Mouse (Mus musculus) kidney, postnatal 36 days (tissue): Measurements from ENCODE around the gene Hmgb1.

ENCODE experiments used
- DNase-seq, 2 experiments: peaks; one replicate each; pipeline ENCODE4 v3.0.0; 2021 to 2022; ENCODE audit warnings: mixed read lengths in 2 of 2

Hmgb1 gene

GRCm38 (mm10) chr5:149184104-149184843 lies at the start of gene Hmgb1, which contains the start of gene Uspl1:
TSS of gene Hmgb1 (minus strand) at chr5:149184489.
TSS of gene Uspl1 (plus strand) at chr5:149184350.
- peak; percentile 98 to 99 for DNase-seq

DNA sequence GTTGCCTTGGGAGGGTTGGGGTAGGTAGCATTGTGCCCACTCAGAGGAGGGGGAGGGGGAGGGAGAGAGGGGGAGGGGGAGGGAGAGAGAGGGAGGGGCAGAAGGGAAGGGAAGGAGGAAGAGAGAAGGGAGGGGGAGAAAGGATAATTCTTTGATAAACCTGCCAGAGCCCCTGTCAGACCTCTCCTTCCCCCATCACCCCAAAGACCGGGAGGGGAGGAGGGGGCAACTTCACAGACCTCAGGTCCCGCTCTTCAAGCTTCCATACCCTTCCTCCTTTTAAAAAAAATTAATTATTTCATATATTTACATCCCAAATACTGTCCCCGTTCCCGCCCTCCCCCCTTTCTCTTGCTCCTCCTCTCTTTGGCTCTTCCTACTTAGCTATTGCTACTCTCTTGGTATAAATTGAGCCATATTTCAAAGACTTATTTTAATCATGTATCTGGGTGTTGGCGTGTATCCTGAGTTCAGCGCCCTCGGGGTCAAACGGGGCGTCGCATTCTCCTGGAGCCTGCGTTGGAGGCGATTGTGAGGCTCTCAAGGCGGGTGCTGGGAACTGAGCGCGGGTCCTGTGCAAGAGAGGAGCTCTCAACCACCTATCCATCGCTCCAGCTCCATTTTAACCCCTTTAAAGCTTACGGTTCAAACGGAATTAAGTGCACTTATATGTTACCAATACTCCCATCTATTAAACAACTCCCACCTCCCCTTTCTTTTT lies 45.5 kb upstream of the Hmgb1 start:
- no peak for DNase-seq

- DNase-seq: peak; percentile 99
Observed at GRCm38 (mm10) chr5:149228700-149229618, 44.7 kb upstream of the Hmgb1 start.

- DNase-seq: no peak
Observed at GRCm38 (mm10) chr5:149224666-149225065, 40.4 kb upstream of the Hmgb1 start.

- DNase-seq: no peak
Observed at GRCm38 (mm10) chr5:149221355-149221754, 37.1 kb upstream of the Hmgb1 start.

- no peak for DNase-seq
Observed at GRCm38 (mm10) chr5:149219493-149219892, 35.2 kb upstream of the Hmgb1 start.

DNA sequence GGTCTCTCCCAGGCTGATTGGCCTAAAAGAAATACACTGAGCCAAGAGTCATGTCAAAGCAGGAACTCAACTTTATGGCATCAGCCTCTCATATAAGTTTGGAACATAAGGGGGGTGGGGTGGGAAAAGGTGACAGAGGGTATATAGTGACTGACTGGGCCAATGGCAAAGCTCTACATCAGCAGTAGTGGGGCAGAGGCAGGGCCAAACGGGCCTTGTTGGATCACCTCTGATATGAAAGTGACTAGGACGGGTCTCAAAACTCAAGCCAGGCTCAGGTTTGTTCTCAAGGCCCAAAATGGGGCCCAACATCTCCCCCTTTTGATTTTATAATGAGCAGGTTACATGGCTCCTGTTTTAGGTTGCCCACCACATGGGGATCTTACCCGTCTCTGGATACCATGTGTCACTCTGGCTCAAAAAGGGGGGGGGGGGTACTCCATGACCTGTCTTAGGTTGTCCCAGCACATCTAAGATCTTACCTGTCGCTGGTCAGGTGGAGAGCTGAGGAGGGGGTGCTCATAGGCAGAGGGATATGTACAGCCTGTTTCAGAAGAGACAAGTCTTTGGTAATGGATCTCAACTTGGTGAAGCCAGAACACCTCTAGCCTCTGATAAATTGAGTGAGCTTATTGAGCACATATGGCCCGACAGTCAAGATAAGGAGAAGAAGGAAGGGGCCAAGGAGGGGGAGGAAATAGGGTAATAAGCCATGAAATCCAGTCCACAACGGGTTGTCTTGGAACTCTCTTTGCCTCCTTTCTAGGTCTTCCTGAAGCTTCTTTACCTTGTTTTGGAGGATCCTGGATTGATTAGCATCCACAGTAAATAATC lies 33.5 kb upstream of the Hmgb1 start:
- no peak for DNase-seq

- no peak for DNase-seq
Observed at GRCm38 (mm10) chr5:149215540-149215939, 31.3 kb upstream of the Hmgb1 start.

- peak in 1 of 2 experiments; percentile 41 for DNase-seq
Observed at GRCm38 (mm10) chr5:149212806-149213205, 28.5 kb upstream of the Hmgb1 start.

DNA sequence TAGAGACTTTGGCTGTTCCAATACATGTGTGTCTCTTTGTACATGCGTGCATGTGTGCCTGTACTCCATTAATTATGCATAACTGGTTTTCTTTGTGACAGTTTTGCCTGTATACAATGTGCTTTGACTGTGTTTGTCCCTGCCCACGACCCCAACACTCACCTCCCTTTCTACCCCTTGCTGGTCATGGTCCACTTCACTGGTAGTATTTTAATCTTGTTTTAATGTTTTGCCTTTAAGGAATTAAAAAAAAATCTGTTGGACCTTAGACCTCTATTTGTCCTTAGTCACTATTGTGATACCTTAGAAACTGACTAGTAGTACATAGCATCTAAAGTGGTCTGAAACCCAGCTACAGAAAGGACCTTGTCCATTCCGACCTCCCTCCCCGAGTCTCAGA lies 26.8 kb upstream of the Hmgb1 start:
- peak in 1 of 2 experiments; percentile 44 for DNase-seq

- DNase-seq: no peak
Observed at GRCm38 (mm10) chr5:149209328-149209727, 25.0 kb upstream of the Hmgb1 start.

DNA sequence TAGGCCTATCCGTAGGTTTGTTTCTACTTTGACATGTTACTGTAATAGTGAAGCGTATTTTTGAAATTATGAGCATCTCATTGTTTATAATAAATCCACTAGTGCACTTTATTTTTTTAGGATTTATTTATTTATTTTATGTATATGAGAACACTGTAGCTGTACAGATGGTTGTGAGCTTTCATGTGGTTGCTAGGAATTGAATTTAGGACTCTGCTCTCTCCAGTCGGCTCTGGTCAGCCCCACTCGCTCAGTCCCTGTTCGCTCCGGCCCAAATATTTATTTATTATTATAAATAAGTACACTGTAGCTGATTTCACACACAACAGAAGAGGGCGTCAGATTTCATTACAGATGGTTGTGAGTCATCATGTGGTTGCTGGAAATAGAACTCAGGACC lies 24.5 kb upstream of the Hmgb1 start:
- DNase-seq: no peak

DNA sequence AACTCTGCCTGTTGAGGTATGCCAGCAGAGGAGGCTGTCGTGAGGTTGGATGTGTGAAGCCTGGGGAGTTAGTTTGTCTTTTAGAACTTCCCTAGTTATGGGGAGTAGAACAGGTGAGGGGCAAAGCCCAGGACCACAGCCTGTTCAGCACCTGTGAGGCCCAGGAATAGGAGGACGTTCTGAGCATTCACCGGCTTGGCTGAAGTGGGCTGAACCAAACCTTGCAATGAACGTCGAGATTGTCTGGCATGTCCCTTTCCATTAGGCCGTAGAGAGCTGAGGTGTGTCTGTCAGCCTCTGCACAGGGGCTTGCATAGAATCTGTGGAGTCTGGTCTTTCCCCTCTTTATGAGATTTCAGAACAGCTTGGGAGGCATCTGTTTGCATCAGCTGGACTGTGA lies 23.4 kb upstream of the Hmgb1 start:
- DNase-seq: no peak

- no peak for DNase-seq
Observed at GRCm38 (mm10) chr5:149206286-149206685, 22.0 kb upstream of the Hmgb1 start.

DNA sequence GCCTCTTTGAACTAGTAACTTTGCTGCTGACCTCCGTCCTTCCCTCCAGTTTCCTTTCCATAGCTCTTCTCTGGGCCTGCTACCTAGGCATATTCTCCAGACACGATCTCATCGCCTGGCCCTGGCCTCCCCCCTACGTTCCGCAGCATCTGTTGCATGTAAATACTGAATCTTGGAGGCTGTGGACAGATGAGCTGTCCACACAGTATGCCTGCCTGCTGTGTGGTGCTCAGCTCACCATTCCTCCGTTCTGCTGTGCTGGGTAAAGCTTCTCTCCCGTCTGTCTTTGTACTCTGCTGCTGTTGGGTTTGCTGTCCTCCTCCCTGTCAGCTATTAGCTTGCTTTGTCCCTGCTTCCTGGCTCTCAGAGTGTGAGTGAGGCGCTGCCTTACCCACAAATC lies 21.0 kb upstream of the Hmgb1 start:
- no peak for DNase-seq

DNA sequence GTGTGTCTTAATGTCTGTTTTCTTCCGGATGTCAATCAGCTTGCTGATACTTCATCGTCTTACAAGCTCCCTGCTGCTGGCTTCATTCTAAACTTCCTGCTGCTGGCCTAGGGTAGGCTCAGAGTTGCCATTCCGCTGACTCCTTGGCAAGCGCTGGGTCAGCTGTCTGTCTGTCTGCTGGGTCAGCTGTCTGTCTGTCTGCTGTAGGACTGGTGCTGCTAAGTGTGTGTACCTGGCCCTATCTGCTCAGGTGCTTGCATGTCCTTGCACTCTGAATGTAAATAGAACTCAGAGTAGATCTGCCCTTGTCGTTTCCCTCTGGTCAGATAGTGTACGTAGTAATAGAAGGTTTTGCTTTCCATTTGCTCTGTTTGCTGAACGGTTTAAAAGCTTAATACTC lies 20.5 kb upstream of the Hmgb1 start:
- DNase-seq: no peak

DNA sequence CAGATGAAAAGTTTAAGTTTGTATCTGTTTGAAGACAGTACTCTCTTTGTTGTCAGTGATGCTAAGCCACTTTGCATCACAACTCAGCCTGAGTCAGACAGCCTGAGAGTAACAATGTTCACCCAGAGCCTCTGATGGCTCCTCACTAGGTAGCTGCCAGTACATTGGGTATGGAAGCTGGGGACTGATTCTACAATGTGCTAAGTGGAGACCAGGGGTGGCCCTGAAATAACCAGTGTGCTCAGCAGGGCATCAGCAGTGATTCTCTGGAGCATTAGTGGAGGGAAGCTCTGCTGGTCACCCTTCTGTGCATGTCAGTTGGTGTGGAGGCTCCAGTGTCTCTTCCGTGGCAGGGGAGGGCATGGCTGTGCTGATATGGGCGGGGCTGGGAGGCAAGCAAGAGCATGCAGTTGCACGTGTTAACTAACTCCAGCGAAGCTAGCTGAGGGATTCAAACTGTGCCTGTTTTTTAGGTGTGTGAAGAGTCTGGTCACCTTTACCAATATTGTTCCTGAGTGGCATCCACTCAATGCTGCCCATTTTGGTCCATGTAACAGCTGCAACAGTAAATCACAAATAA lies 19.6 kb upstream of the Hmgb1 start:
- DNase-seq: no peak

- peak; percentile 31 to 34 for DNase-seq
Observed at GRCm38 (mm10) chr5:149202941-149203340, 18.7 kb upstream of the Hmgb1 start.

- peak in 1 of 2 experiments; percentile 36 for DNase-seq
Observed at GRCm38 (mm10) chr5:149198782-149199181, 14.5 kb upstream of the Hmgb1 start.

DNA sequence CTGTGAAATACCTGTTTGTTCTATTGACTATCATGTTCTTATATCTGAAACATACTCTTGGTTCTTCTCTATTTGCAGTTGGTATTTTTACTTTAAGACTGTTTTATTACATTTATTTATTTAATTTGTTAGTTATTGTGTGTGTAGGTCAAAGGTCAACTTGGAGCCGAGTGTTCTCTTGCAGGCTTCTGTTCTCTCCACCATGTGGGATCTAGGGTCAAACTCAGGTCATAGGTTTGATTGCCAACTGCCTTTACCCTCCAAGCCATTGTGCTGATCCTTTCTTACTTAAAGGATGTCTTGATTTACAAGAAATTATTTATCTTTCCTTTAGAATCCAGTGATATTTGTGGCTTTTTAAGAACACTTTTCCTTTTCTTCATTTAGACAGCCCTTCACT lies 12.3 kb upstream of the Hmgb1 start:
- peak; percentile 34 to 51 for DNase-seq

GRCm38 (mm10) chr5:149190160-149190559 lies 5.9 kb upstream of the Hmgb1 start:
- no peak for DNase-seq

DNA sequence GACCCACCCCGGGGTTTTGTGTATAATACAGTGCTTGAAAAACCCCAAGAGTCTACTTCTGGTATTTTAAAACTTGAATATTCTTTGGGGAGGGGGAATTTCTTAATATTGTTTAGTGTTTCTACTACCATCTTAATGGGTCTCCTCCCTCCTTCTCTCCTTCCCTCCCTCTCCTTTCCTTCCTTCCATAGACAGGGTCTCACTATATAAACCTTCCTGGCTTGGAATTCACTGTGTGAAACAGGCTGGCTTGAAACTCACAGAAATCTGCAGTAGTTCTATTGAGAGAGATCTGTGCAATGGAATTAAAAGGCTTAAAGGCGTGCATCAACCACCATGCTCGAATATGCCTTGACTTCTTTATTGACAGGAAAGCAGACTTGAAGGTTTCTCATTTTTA lies 1.5 kb upstream of the Hmgb1 start:
- no peak for DNase-seq
